Mouse (Mus musculus): ENCODE measurements around the gene Astn2.

DNA sequence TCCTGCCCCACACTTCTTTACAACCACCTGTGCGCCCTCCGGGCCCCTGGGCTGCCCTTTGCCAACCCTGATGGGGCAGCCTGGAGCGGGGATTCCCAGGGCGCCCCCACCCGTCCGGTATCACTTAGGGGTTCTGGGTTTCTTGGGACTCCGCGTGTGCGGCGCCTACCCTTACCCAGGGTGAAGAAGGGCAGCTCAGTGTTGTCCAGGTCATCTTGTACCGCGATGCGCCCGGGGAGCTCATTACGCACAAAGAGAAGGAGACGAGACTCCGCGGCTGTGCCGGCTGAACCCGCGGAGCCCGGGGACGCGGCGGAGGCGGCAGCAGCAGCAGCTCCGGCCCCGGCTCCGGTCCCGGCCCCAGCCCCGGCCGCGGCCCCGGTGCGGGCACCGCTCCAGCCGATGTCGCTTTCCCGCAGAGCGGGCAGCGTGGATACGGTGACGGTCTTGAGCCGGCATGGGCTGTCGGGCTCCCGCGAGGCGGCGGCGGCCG is 657 bp downstream of the Astn2 start:
- TF ChIP-seq CTCF (IDR thresholded peaks at IDR 0.05; ENCODE audit: borderline replicate concordance, control insufficient read depth, extremely low read depth, insufficient read depth, low read length, poor library complexity), result no peak
- no peak for TF ChIP-seq POLR2A (IDR thresholded peaks at IDR 0.05; ENCODE audit: control insufficient read depth, extremely low read depth, insufficient read depth, low read length, poor library complexity)
